Mouse (Mus musculus) intestine, embryonic 16.5 days (tissue): ENCODE data around the gene Tas2r122. TPM values are rescaled to one million over a fixed set of nuclear protein-coding genes. Genes with fewer than 3 reads are reported as not detected.
"Not testable (repeated sequence)": the region's sequence is repeated elsewhere in the genome, so short reads cannot be mapped to it uniquely, and the experiment has no call there.

Experiments used
- ATAC-seq: fragments of 200-750 bp; cut with Nextera tagmentation; 2 replicates; pipeline ENCODE4 v1.8.0; 2017; ENCODE audit warnings: moderate TSS enrichment, moderate library complexity
- H3K27ac ChIP-seq: fragments of 300-500 bp; sonication (generic); 2 replicates; pipeline ENCODE4 v1.5.1; 2014; ENCODE audit warnings: mild to moderate bottlenecking, low read length
- H3K27me3 ChIP-seq: fragments of 300-500 bp; sonication (generic); replicated peaks from 2 replicates; pipeline ENCODE4 v1.6.1; 2014; ENCODE audit warnings: low read length, control low read depth, mixed read lengths; ENCODE audit not compliant: control insufficient read depth, insufficient read depth
- H3K36me3 ChIP-seq: fragments of 300-500 bp; sonication (generic); 2 replicates; pipeline ENCODE4 v1.6.1; 2014; ENCODE audit warnings: low read length, control low read depth; ENCODE audit not compliant: control insufficient read depth, insufficient read depth
- H3K4me1 ChIP-seq: fragments of 300-500 bp; sonication (generic); 2 replicates; pipeline ENCODE4 v1.6.1; 2014; ENCODE audit warnings: low read length, control low read depth, mixed read lengths; ENCODE audit not compliant: control insufficient read depth, insufficient read depth
- H3K4me2 ChIP-seq: fragments of 300-500 bp; sonication (generic); 2 replicates; pipeline ENCODE4 v1.6.1; 2014; ENCODE audit warnings: low read depth, low read length, control low read depth
- H3K4me3 ChIP-seq: fragments of 300-500 bp; sonication (generic); 2 replicates; pipeline ENCODE4 v1.5.1; 2014; ENCODE audit warnings: mild to moderate bottlenecking, low read length
- H3K9ac ChIP-seq: fragments of 300-500 bp; sonication (generic); 2 replicates; pipeline ENCODE4 v1.6.1; 2014; ENCODE audit warnings: low read depth, low read length
- H3K9me3 ChIP-seq: fragments of 300-500 bp; sonication (generic); 2 replicates; pipeline ENCODE4 v1.6.1; 2016; ENCODE audit warnings: low read length, control low read depth; ENCODE audit not compliant: control insufficient read depth
- WGBS: fragments of 180-500 bp; shearing (Covaris S2); extraction: QIAGEN DNeasy Blood & Tissue Kit; methylation state at CpG from one replicate; pipeline ENCODE4 v1.1.7; 2014; 5-methylcytosine and 5-hydroxymethylcytosine counted together
- polyA plus RNA-seq: library from polyadenylated mRNA; unstranded; fragments of >200 nt; fragmentation: Nextera tagmentation; extraction: Ambion mirVana; gene quantifications from 2 replicates; pipeline ENCODE4 v1.2.1, GENCODE M21; 2015

Tas2r122 gene
- not detected in 2 replicates for polyA plus RNA-seq

DNA sequence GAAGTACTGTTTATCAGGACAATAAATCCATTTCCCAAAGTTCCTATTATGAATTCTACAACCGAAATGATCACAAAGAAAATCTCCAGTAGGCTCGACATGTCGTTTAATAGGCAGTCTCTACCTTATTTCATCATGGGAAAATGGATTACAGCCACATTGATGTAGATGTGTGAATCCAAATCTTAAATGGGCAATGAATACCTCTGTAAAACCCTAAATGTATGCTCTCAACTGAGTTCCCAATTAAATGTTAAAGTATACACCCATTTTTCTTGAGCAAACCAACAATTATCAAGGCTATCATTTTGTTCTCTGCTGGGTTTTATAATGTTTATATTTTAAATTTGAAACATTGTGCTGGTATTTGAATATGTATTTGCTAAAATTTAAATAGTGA, at the start of gene Tas2r122:
Gene Tas2r122 (minus strand): TSS at position 101 of the 400 bp plus-strand sequence.
- whole genome bisulfite sequencing = 83% methylated on average over 3 of the region's 3 CpGs

DNA sequence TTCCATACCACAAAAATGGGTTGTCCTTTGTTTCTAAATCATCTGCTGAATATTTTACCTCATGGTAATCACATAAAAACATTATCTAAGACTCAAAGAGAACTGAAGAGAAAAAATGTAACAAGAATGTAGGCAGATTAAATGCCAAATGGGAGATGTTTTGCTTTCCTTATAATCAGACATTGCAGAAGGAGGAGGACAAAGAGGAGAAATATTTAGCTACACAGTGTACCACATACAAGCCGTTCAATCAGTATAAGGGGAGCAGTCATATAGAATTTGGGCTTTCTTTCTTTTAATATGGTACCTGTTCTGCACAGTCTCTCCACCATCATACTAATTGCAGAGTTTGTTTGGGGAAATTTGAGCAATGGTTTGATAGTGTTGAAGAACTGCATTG, 42.7 kb upstream of the Tas2r122 start, which contains the start of gene Tas2r124:
Gene Tas2r124 (plus strand): TSS at position 301 of the 400 bp plus-strand sequence.
- no peaks in the 10 kb centered on the region for H3K4me1 ChIP-seq
- no peaks in the 10 kb centered on the region for H3K36me3 ChIP-seq
- no peak for ATAC-seq
- no peaks in the 10 kb centered on the region for H3K27me3 ChIP-seq
- H3K4me3 ChIP-seq = no peak within 1 kb of the TSS
- WGBS = 89% methylated on average over 1 of the region's 1 CpGs
- H3K4me2 ChIP-seq = no peak within 1 kb of the TSS
- no peaks in the 10 kb centered on the region for H3K9me3 ChIP-seq
- no peak within 1 kb of the TSS for H3K9ac ChIP-seq
- no peak within 1 kb of the TSS for H3K27ac ChIP-seq

More for the DNA sequence above, at the start of gene Tas2r122:
- Histone ChIP-seq H3K4me1 (no peaks in the 10 kb centered on the region), H3K9me3 (no peaks in the 10 kb centered on the region), H3K4me3 (no peak within 1 kb of the TSS), H3K27ac (no peak within 1 kb of the TSS), H3K36me3 (no peaks in the 10 kb centered on the region), H3K4me2 (no peak within 1 kb of the TSS), H3K27me3 (no peaks in the 10 kb centered on the region), H3K9ac (no peak within 1 kb of the TSS)
- no peak for ATAC-seq

DNA sequence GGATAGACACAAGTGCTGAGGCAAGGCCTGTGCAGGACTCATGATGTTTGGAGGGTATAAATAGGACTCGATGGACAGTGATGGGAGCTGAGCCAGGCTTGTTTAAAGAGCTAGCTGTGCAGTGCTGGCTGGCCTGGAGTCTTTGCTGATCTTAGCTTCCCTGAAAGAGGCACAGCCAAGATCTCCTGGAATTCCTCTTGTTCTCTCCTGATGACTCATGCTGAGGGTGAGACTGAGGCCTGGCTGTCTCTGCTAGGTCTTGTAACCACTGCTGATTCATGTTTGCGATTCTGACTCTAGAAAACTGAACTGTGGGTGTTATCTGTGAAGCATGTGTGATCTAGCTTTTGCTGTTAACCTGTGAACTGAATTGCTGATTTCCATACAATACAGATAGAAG, 38.5 kb upstream of the Tas2r122 start:
- Histone ChIP-seq H3K9me3 (no peaks in the 10 kb centered on the region), H3K4me3 (no peak overlapping the region), H3K27me3 (no peaks in the 10 kb centered on the region), H3K4me2 (no peak overlapping the region), H3K36me3 (no peaks in the 10 kb centered on the region), H3K9ac (no peak overlapping the region), H3K4me1 (no peaks in the 10 kb centered on the region), H3K27ac (no peak overlapping the region)
- ATAC-seq = no peak
- 83% methylated on average over 2 of the region's 2 CpGs for WGBS

DNA sequence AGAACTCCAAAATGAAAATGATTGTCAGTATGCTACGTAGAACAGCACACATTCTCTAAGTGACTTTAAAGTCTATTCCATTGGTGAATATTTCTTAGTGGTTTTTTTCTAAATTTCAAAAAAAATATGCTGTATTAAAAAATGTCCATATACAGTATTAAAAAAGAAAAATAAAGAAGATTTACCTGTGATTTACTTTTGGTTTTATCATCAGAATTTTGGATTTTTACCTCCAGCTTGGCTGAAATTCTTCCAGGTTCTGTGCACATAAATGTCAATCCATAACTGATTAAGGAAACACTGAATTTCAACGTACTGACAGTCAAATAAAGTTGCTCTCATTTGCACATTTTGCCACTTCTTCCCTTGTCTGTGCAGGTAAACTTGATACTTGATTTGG, 26.2 kb upstream of the Tas2r122 start, which contains the start of gene Tas2r115:
Gene Tas2r115 (minus strand): TSS at position 101 of the 400 bp plus-strand sequence.
- H3K4me2 ChIP-seq = no peak within 1 kb of the TSS
- no peaks in the 10 kb centered on the region for H3K4me1 ChIP-seq
- ATAC-seq = no peak
- no peaks in the 10 kb centered on the region for H3K9me3 ChIP-seq
- no peak within 1 kb of the TSS for H3K4me3 ChIP-seq
- H3K27ac ChIP-seq = no peak within 1 kb of the TSS
- 71% methylated on average over 2 of the region's 2 CpGs for WGBS
- no peaks in the 10 kb centered on the region for H3K27me3 ChIP-seq
- no peaks in the 10 kb centered on the region for H3K36me3 ChIP-seq
- H3K9ac ChIP-seq = no peak within 1 kb of the TSS

DNA sequence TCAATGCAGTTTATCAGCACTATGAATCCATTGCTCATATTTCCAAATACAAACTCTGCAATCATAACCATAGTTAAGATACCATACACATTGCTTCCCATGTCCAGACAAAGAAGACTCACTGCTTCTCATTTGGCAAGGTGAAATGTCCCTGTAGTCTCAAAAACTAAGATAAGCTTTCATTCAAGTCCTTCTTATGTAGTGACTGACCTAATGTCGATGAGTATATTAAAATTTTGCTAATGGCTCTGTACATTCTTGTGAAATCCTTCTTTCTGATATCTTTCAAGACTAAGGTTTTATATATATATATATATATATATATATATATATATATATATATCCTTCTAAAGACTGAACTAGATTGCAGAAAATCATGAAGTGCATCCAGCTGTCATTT, 10.8 kb downstream of the Tas2r122 start, which contains the start of gene Tas2r121:
Gene Tas2r121 (minus strand): TSS at position 101 of the 400 bp plus-strand sequence.
- Histone ChIP-seq H3K4me3 (no peak within 1 kb of the TSS), H3K9me3 (no peaks in the 10 kb centered on the region), H3K4me1 (no peaks in the 10 kb centered on the region), H3K4me2 (no peak within 1 kb of the TSS), H3K27me3 (no peaks in the 10 kb centered on the region), H3K9ac (no peak within 1 kb of the TSS), H3K36me3 (no peaks in the 10 kb centered on the region), H3K27ac (no peak within 1 kb of the TSS)
- 73% methylated on average over 1 of the region's 1 CpGs for WGBS
- ATAC-seq = no peak

DNA sequence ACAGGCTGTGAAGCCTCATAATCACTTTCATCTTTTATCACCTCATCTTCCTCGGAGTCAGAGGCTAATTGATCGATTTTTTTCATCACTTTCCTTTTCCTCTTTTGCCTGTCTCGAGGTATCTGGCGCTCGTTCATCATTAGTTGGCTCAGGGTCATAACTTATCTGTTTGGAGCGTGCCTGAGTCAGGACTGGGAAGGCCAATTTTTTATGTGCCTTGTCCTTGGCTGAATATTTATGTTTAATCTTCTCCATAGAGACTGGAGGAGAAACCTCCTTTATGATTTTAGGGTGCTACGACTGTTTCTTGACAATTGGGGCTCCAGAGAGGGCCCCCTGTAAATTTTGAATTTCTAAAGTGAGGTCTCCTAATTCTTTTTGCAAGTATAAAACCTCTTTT, 20.1 kb downstream of the Tas2r122 start:
- not testable (repeated sequence) for ATAC-seq, H3K36me3 ChIP-seq, H3K27ac ChIP-seq, H3K4me3 ChIP-seq, H3K4me1 ChIP-seq, H3K27me3 ChIP-seq, H3K4me2 ChIP-seq, H3K9ac ChIP-seq, H3K9me3 ChIP-seq
- WGBS = 86% methylated on average over 7 of the region's 7 CpGs

Other genes with a start within 250 kb of the Tas2r122 start
- not detected in 2 replicates for gene Prh1, start 142.1 kb downstream of the Tas2r122 start, polyA plus RNA-seq
- gene Prp2, start 116.0 kb downstream of the Tas2r122 start, polyA plus RNA-seq = not detected in 2 replicates
- not detected in 2 replicates for gene A630073D07Rik, start 60.4 kb downstream of the Tas2r122 start, polyA plus RNA-seq
- not detected in 2 replicates for gene Tas2r120, start 55.0 kb downstream of the Tas2r122 start, polyA plus RNA-seq
- gene Tas2r121, start 10.9 kb downstream of the Tas2r122 start, polyA plus RNA-seq = not detected in 2 replicates
- gene Tas2r115, start 26.1 kb upstream of the Tas2r122 start, polyA plus RNA-seq = not detected in 2 replicates
- gene Tas2r124, start 42.8 kb upstream of the Tas2r122 start, polyA plus RNA-seq = not detected in 2 replicates
- gene Tas2r102, start 50.2 kb upstream of the Tas2r122 start, polyA plus RNA-seq = not detected in 2 replicates
- gene Tas2r136, start 66.2 kb upstream of the Tas2r122 start, polyA plus RNA-seq = not detected in 2 replicates
- gene Tas2r117, start 90.9 kb upstream of the Tas2r122 start, polyA plus RNA-seq = not detected in 2 replicates
- not detected in 2 replicates for gene Tas2r123, start 135.2 kb upstream of the Tas2r122 start, polyA plus RNA-seq
- gene Tas2r116, start 143.5 kb upstream of the Tas2r122 start, polyA plus RNA-seq = not detected in 2 replicates
- gene Tas2r110, start 156.1 kb upstream of the Tas2r122 start, polyA plus RNA-seq = not detected in 2 replicates
- gene Tas2r113, start 181.1 kb upstream of the Tas2r122 start, polyA plus RNA-seq = not detected in 2 replicates
- gene Tas2r125, start 197.7 kb upstream of the Tas2r122 start, polyA plus RNA-seq = not detected in 2 replicates
- gene Tas2r129, start 239.2 kb upstream of the Tas2r122 start, polyA plus RNA-seq = not detected in 2 replicates
- gene Tas2r131, start 246.0 kb upstream of the Tas2r122 start, polyA plus RNA-seq = not detected in 2 replicates